Mouse (Mus musculus): Measurements from ENCODE around the gene Sit1. TPM values are rescaled to one million over a fixed set of nuclear protein-coding genes. Genes with fewer than 3 reads are reported as not detected.

The Sit1 gene
- total RNA-seq, 2 experiments from 2014 or later: not detected

DNA sequence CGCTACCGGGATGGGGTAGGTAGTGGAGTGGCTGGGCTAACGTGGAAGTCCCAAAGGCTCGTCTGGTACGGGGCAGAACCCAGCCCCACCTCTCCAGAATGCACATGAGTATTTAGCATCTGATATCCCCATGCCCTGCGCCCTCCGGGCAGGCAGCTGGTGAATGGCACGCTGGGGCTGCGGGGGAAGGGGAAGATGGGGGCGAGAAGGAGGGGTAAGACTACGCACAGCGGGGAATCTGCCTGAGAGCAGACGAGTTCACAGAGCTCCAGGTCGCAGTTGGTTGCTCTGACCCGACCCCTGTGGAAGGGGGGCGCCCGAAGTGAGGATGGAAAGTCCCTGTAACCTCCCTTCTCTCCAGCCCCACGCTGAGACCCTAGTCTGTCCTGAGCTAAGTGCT lies 30.1 kb downstream of the Sit1 start:
- Histone ChIP-seq H3K4me3 (peak overlapping the region; percentile 57), H3K27ac (no peak overlapping the region)
- intact Hi-C loops (cut with DNase I): no loop called here
- no peak for DNase-seq
- TF ChIP-seq CTCF (IDR thresholded peaks at IDR 0.05): no peak

DNA sequence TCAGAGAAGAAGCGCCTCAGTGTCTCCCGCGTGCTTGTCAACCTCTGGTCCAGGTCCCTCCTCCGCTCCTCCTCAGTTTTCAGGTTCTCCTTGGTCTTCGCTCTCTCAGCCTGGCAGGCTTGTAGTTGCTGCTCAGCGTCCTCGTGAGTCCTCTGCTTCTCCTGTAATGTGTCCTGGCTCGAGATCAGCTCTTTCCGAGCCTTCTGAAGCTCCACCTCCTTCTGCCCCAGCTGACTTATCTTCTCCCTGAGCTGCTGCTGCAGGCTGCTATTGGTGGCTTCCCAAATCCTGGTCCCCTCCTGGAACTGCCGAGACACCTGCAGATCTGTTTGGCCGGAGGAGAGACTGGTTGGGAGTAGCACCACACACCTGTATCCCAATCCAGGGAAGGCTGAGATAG lies 31.2 kb downstream of the Sit1 start:
- no peak for DNase-seq
- intact Hi-C loops (cut with DNase I): no loop called here
- TF ChIP-seq CTCF (IDR thresholded peaks at IDR 0.05): no peak
- Histone ChIP-seq H3K27ac (no peak overlapping the region), H3K4me3 (no peak overlapping the region)

DNA sequence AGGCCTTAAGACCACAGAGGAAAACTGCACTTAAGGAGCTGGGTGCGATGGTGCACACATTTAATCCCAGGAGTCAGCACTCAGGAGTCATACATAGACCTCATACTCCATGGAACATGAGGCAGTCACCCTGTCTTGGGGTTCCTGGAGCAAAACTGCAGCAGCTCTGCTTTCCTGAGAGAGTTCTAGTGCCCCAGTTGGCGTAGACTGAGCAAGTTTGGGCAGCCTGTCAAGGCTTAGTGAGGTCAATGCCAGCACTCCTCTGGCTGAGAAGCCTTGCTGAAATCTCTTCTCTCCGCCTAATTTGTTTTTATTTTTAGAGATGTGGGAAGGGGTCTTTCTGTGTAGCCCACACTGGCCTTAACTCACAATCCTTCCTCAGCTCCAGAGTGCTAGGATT lies 35.0 kb downstream of the Sit1 start:
- peak; percentile 75 for DNase-seq
- Histone ChIP-seq H3K4me3 (no peak overlapping the region), H3K27ac (no peak overlapping the region)
- no peak for TF ChIP-seq CTCF (IDR thresholded peaks at IDR 0.05)
- intact Hi-C loops (cut with DNase I): no loop called here

DNA sequence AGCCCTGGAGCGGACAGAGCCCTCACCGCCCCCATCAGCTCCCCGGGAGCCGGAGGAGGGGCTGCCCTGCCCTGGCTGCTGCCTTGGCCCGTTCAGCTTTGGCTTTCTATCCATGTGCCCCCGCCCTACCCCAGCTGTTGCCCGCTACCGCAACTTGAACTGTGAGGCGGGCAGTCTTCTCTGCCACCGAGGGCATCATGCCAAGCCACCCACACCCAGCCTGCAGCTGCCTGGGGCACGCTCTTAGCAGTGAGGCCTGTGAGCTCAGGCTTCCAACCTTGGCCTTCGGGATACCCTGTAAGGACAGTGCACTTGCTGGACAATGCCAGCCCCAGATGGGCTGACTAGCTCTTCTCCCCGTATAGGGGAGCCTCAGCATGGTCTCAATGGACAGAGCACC lies 36.3 kb downstream of the Sit1 start:
- Histone ChIP-seq H3K4me3 (no peak overlapping the region; the same call in 1 of the 2 replicates), H3K27ac (peak overlapping the region; percentile 41)
- intact Hi-C loops (cut with DNase I): no loop called here
- no peak for TF ChIP-seq CTCF (IDR thresholded peaks at IDR 0.05)
- peak; percentile 87 for DNase-seq

DNA sequence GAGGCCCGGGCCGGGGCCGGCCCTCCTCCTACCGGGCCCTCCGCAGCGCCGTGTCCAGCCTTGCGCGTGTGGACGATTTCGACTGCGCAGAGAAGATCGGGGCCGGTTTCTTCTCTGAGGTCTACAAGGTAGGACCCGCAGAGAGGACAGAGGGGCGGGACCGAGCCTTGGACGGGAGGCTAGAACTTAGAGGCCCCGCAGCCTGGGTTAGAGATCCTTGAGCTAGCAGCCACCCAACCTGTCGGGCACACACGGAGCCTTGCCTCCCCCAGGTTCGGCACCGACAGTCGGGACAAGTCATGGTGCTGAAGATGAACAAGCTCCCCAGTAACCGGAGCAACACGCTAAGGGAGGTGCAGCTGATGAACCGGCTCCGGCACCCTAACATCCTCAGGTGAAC lies 40.0 kb downstream of the Sit1 start:
- DNase-seq: peak; percentile 40
- H3K4me3 ChIP-seq: peak overlapping the region; percentile 97
- peak overlapping the region; percentile 90 for H3K27ac ChIP-seq
- TF ChIP-seq CTCF (IDR thresholded peaks at IDR 0.05): no peak
- intact Hi-C loops (cut with DNase I): loop anchor here (5.0 kb wide), 1 partner anchor 134 kb away; the partner anchor contains the start of genes Gba2 and Rgp1

DNA sequence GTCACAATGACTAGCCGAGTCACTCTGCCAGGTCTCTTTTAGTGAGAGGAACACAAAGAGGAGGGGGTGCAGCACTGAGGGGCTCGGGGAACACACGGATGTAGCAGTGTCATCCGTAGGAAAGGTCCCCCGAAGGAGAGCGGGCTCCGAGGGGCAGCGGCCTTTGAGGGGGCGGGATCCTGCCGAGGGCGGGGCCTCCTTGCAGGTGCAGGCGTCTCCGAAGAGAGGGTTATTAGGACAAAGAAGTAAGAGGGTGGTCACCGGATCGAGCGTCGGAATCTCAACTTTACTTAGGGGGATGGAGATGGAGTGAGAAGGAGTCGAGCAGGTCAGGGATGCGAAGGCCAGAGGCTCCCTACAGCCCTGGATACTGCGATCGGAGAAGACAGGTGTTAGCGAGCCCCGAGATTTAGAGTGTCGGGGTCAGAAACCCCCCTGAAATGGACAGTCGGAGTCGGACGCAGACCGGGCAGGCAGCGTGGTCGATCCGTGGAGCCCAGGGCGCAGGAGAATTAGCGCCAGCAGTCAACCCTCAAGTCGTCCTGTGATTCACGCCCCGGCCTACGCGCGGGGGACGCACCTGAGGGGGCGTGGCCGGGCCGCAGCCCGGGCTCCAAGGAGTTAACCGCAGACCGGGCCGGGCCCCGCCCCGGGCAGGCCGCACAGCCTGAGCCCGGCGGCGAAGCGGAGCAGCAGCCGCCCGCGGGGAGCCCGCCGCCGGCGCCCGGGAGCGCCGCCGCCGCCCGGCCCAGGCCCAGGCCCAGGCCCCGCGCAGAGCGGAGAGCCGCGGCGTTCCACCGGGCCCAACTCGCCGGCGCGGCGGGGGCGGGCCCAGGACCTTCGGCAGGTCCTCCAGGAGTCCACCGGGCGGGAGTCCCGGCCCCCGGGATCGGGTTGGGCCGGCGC lies 40.8 kb downstream of the Sit1 start:
- intact Hi-C loops (cut with DNase I): loop anchor here (1.0 to 5.0 kb wide), 2 partner anchors 36 to 135 kb away; partner anchors contain the start of genes Gba2 and Rgp1
- DNase-seq: peak; percentile 84
- peak overlapping the region; percentile 90 for H3K27ac ChIP-seq
- H3K4me3 ChIP-seq: peak overlapping the region; percentile 97
- no peak for TF ChIP-seq CTCF (IDR thresholded peaks at IDR 0.05)

DNA sequence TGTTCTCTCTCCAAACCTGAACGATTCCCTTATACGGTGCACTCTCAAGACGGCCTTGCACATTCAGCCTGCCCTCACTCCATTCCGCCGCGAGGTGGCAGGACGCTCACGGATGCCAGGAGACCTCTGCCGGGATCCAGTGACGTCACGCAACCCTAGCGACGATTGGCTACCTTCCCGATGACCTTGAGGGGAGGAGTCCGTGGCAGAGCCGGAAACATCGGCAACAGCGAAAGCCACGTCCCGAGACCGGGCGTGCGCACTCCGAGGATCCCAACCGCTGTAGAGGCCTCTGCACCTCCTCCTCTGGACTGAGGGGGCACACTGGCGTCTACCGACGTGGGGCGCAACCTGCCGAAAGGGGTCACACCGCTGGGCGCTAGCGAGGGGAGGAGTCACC lies 41.5 kb downstream of the Sit1 start:
- intact Hi-C loops (cut with DNase I): loop anchor here (1.0 to 5.0 kb wide), 2 partner anchors 36 to 135 kb away; partner anchors contain the start of genes Gba2 and Rgp1
- TF ChIP-seq CTCF (IDR thresholded peaks at IDR 0.05): peak; percentile 78
- DNase-seq: peak; percentile 99
- peak overlapping the region; percentile 90 for H3K27ac ChIP-seq
- peak overlapping the region; percentile 97 for H3K4me3 ChIP-seq

DNA sequence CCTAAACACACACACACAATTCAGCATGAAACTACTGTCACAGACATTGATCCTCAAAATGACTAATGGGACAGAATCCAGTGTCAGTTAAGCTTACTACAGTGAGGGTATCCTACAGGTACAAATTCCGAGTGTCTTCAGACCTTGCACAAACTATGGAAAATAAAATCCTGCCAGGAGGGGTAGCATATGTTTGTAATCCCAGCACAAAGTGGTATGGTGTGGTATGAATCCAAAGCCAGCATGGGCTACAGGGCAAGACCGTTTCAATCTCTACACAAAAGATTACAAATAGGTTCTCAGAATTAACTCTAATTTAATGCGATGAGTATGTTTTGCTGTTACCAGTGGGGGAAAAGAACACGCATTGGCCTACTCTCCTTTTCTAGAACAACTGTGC lies 41.9 kb downstream of the Sit1 start, which contains the start of gene Tesk1:
Tesk1 (plus strand) TSS at position 301 of the 400 bp plus-strand sequence.
- no peak for TF ChIP-seq CTCF (IDR thresholded peaks at IDR 0.05)
- intact Hi-C loops (cut with DNase I): loop anchor here (1.0 to 5.0 kb wide), 2 partner anchors 37 to 136 kb away; partner anchors contain the start of genes Gba2 and Rgp1

DNA sequence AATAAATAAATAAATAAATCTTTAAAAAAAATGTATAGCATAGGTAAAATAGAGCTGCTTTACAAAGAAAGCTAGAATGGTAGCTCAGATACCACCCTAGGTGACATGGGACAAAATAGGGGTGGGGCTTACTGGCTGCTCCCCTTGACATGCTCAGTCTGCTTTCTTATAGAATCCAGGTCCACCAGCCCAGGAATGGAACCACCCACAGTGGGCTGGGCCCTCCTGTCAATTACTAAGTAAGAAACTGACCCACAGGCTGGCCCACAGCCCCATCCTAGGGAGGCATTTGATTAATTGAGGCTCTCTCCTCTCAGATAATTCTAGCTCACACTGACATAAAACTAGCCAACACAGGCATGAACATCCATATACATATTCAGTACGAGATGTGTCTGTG lies 50.7 kb downstream of the Sit1 start:
- TF ChIP-seq CTCF (IDR thresholded peaks at IDR 0.05): no peak
- intact Hi-C loops (cut with DNase I): loop anchor here (10.0 kb wide), 1 partner anchor 282 kb away; the partner anchor contains the start of gene Olfr71

More for the DNA sequence above, 41.9 kb downstream of the Sit1 start, which contains the start of gene Tesk1:
- Histone ChIP-seq H3K4me3 (peak within 1 kb of the TSS; percentile 97), H3K27ac (peak within 1 kb of the TSS; percentile 90)
- no peak for DNase-seq

More for the DNA sequence above, 50.7 kb downstream of the Sit1 start:
- peak; percentile 7 for DNase-seq
- no peak overlapping the region for H3K27ac ChIP-seq
- H3K4me3 ChIP-seq: no peak overlapping the region

Other genes starting within 250 kb of the Sit1 start
- under 1 TPM in 1 of 2 experiments, not detected in 1; 0.06 TPM for gene Atp8b5, start 216.6 kb downstream of the Sit1 start, total RNA-seq (2021)
- gene Rusc2, start 101.8 kb downstream of the Sit1 start, total RNA-seq (2021): 10 to 100 TPM; 19.0 to 29.6 TPM
- gene Fam166b, start 54.6 kb downstream of the Sit1 start, total RNA-seq (2021): not detected
- gene Tesk1, start 41.8 kb downstream of the Sit1 start, total RNA-seq (2021): 10 to 100 TPM; 55.7 to 57.8 TPM
- gene Cd72, start 29.1 kb downstream of the Sit1 start, total RNA-seq (2021): not detected
- gene Ccdc107, start 9.2 kb upstream of the Sit1 start, total RNA-seq (2021): 10 to 100 TPM; 26.3 to 27.8 TPM
- gene Arhgef39, start 16.0 kb upstream of the Sit1 start, total RNA-seq (2021): not detected
- 1 to 10 TPM; 3.7 to 4.8 TPM for gene Car9, start 23.2 kb upstream of the Sit1 start, total RNA-seq (2021)
- gene Tpm2, start 40.0 kb upstream of the Sit1 start, total RNA-seq (2021): over 10,000 TPM in 1 of 2 experiments, 1,000 to 10,000 TPM in 1; 4,293 to 10,756 TPM
- 10 to 100 TPM; 40.3 to 47.4 TPM for gene Creb3, start 78.6 kb upstream of the Sit1 start, total RNA-seq (2021)
- gene Tln1, start 79.0 kb upstream of the Sit1 start, total RNA-seq (2021): 10 to 100 TPM; 52.3 to 62.4 TPM
- 10 to 100 TPM; 20.0 to 24.3 TPM for gene Rgp1, start 95.0 kb upstream of the Sit1 start, total RNA-seq (2021)
- gene Gba2, start 95.1 kb upstream of the Sit1 start, total RNA-seq (2021): 1 to 10 TPM; 4.8 to 5.5 TPM
- under 1 TPM in 1 of 2 experiments, not detected in 1; 0.45 TPM for gene Msmp, start 100.8 kb upstream of the Sit1 start, total RNA-seq (2021)
- 10 to 100 TPM; 32.4 to 51.4 TPM for gene Npr2, start 148.2 kb upstream of the Sit1 start, total RNA-seq (2021)
- under 1 TPM in 1 of 2 experiments, not detected in 1; 0.31 TPM for gene Spag8, start 169.9 kb upstream of the Sit1 start, total RNA-seq (2021)
- gene Hint2, start 172.7 kb upstream of the Sit1 start, total RNA-seq (2021): 10 to 100 TPM; 35.8 to 47.9 TPM
- gene Tmem8b, start 185.2 kb upstream of the Sit1 start, total RNA-seq (2021): 10 to 100 TPM in 1 of 2 experiments, 1 to 10 TPM in 1; 8.4 to 14.9 TPM
- under 1 TPM; 0.08 to 0.15 TPM for gene Fam221b, start 185.4 kb upstream of the Sit1 start, total RNA-seq (2021)
- gene Olfr70, start 217.1 kb upstream of the Sit1 start, total RNA-seq (2021): not detected
- gene Olfr71, start 226.5 kb upstream of the Sit1 start, total RNA-seq (2021): not detected
- 1 to 10 TPM; 1.1 to 2.4 TPM for gene Hrct1, start 243.5 kb upstream of the Sit1 start, total RNA-seq (2021)
- gene Spaar, start 246.3 kb upstream of the Sit1 start, total RNA-seq (2021): 1 to 10 TPM; 1.4 to 2.3 TPM

Data from gastrocnemius, adult 2 months (tissue).